Mouse (Mus musculus): Measurements from ENCODE around the gene Hist1h2bh.

- TF ChIP-seq CTCF (IDR thresholded peaks at IDR 0.05; ENCODE audit: extremely low read depth, insufficient read length, insufficient replicate concordance, low read depth, low read length), result no peak
- TF ChIP-seq POLR2A (IDR thresholded peaks at IDR 0.05; ENCODE audit: low read depth, low read length), result no peak
These were observed 34.6 kb upstream of the Hist1h2bh start for GRCm38 (mm10) chr13:23577835-23578234.
